Mouse (Mus musculus) stomach, embryonic 16.5 days (tissue): ENCODE data around the gene Tmem132d. TPM values are rescaled to one million over a fixed set of nuclear protein-coding genes. Genes with fewer than 3 reads are reported as not detected.

Source experiments
- ATAC-seq: fragments of 200-750 bp; cut with Nextera tagmentation; 2 replicates; pipeline ENCODE4 v1.8.0; 2017; ENCODE audit warnings: moderate number of reproducible peaks, moderate TSS enrichment; ENCODE audit not compliant: insufficient read depth, low FRiP score
- H3K27ac ChIP-seq: fragments of 300-500 bp; sonication (generic); 2 replicates; pipeline ENCODE4 v1.5.1; 2014; ENCODE audit warnings: low read length
- H3K27me3 ChIP-seq: fragments of 300-500 bp; sonication (generic); 2 replicates; pipeline ENCODE4 v1.6.1; 2014; ENCODE audit warnings: low read length, control low read depth, mixed read lengths; ENCODE audit not compliant: control insufficient read depth, insufficient read depth
- H3K36me3 ChIP-seq: fragments of 300-500 bp; sonication (generic); 2 replicates; pipeline ENCODE4 v1.6.1; 2014; ENCODE audit warnings: low read length; ENCODE audit not compliant: control insufficient read depth, insufficient read depth
- H3K4me1 ChIP-seq: fragments of 300-500 bp; sonication (generic); 2 replicates; pipeline ENCODE4 v1.6.1; 2014; ENCODE audit warnings: low read length, control low read depth, mixed read lengths; ENCODE audit not compliant: control insufficient read depth, insufficient read depth
- H3K4me2 ChIP-seq: fragments of 300-500 bp; sonication (generic); 2 replicates; pipeline ENCODE4 v1.6.1; 2014; ENCODE audit warnings: low read depth, low read length, mixed read lengths
- H3K4me3 ChIP-seq: fragments of 300-500 bp; sonication (generic); replicated peaks from 2 replicates; pipeline ENCODE4 v1.5.1; 2014; ENCODE audit warnings: mild to moderate bottlenecking, low read length
- H3K9ac ChIP-seq: fragments of 300-500 bp; sonication (generic); 2 replicates; pipeline ENCODE4 v1.6.1; 2014; ENCODE audit warnings: low read length
- H3K9me3 ChIP-seq: fragments of 300-500 bp; sonication (generic); replicated peaks from 2 replicates; pipeline ENCODE4 v1.6.1; 2016; ENCODE audit warnings: low read length, control low read depth; ENCODE audit not compliant: control insufficient read depth
- WGBS: fragments of 180-500 bp; shearing (Covaris S2); extraction: QIAGEN DNeasy Blood & Tissue Kit; methylation state at CpG from one replicate; pipeline ENCODE4 v1.1.7; 2014; 5-methylcytosine and 5-hydroxymethylcytosine counted together
- polyA plus RNA-seq: library from polyadenylated mRNA; unstranded; fragments of >200 nt; fragmentation: Nextera tagmentation; extraction: Ambion mirVana; gene quantifications from 2 replicates; pipeline ENCODE4 v1.2.1, GENCODE M21; 2015

The Tmem132d gene
- polyA plus RNA-seq, 1 experiment from 2014 or later: 0.06 TPM

DNA sequence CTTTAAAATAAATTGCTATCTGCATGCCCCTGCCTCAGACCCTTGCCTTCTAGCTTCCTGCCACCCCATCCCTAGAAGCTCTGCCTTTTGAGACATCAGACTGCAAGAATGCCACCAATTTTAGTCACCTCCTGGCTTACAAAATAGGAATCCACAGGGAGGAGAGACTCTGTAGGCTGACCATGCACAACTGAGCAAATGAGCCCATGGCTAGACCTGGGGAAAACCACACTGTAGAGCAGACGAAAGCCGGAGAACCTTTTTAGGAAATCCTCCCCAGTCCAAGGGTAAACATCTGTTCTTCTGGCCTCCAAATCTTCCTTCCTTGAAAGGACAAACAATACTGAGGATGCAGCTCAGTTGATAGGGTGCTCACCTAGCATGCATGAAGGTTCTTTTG, 130.5 kb downstream of the Tmem132d start:
- no peaks in the 10 kb centered on the region for H3K27me3 ChIP-seq
- H3K9me3 ChIP-seq: no peaks in the 10 kb centered on the region
- no peak overlapping the region for H3K9ac ChIP-seq
- H3K27ac ChIP-seq: no peak overlapping the region
- no peaks in the 10 kb centered on the region for H3K4me1 ChIP-seq
- no peak overlapping the region for H3K4me3 ChIP-seq
- 60% methylated on average over 2 of the region's 2 CpGs for WGBS
- H3K36me3 ChIP-seq: no peaks in the 10 kb centered on the region
- no peak overlapping the region for H3K4me2 ChIP-seq
- no peak for ATAC-seq

DNA sequence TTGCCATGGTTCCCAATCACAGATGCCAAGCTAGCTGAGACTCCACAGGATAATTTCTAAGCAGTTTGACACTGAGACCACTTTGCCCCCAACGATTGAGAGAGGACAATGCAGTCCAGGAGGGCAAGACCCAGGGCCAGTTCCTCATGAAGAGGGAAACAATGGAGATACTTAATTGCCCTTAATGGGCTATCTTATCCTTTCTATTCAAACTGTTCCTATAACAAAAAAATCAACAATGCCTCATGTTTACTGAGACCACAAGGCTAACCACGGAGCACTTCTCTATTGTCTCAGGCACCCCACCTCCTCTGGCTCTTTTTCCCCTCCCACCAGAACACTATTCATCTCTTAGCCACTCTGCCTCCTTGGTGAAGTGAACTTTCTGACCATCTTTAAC, 141.7 kb downstream of the Tmem132d start:
- H3K36me3 ChIP-seq: no peaks in the 10 kb centered on the region
- 45% methylated on average over 2 of the region's 2 CpGs for WGBS
- H3K4me1 ChIP-seq: no peaks in the 10 kb centered on the region
- H3K9ac ChIP-seq: no peak overlapping the region
- no peak for ATAC-seq
- H3K27me3 ChIP-seq: no peaks in the 10 kb centered on the region
- no peak overlapping the region for H3K4me3 ChIP-seq
- no peaks in the 10 kb centered on the region for H3K9me3 ChIP-seq
- no peak overlapping the region for H3K4me2 ChIP-seq
- no peak overlapping the region for H3K27ac ChIP-seq

DNA sequence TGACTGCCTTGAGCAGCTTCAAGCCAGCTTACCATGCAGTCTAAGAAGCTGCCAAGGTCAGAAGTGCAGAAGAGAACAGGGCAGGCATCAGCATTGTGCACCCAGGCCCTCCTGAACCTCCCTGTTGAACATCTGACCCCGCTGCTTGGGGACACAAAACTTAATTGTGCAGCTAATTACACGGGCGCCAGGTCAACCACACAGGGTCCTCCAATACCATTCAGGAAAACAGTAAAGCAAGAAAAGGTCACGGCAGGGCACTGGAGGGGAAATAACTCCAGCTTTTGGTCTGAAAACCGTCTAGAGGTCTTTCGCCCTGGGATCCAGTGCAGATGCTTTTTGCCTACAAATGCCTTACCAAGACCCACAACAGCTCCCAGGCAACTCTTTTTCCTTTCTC, 159.6 kb downstream of the Tmem132d start:
- no peaks in the 10 kb centered on the region for H3K4me1 ChIP-seq
- ATAC-seq: no peak

DNA sequence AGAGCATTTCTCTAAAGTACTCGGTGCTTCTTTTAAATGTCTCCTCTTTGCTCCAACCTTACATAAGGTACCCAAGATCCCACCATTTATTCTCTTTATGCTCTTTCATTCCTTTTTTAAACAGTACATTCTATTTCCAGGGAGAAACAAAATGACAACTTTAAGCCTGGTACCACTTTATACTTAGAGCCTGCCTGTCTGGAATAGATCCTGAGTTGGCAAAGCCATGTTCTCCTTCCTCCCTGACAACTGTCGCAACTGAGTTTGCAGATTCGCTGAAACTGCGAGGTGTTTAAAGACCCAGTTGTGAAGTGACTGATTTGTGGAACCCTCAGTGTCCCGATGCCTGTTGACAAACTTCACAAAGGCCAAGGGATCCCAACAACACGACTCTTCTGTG, 165.5 kb downstream of the Tmem132d start:
- no peak overlapping the region for H3K4me3 ChIP-seq
- 86% methylated on average over 6 of the region's 6 CpGs for WGBS
- H3K4me1 ChIP-seq: no peaks in the 10 kb centered on the region
- no peaks in the 10 kb centered on the region for H3K36me3 ChIP-seq
- no peak overlapping the region for H3K4me2 ChIP-seq
- no peaks in the 10 kb centered on the region for H3K9me3 ChIP-seq
- H3K9ac ChIP-seq: no peak overlapping the region
- no peaks in the 10 kb centered on the region for H3K27me3 ChIP-seq
- no peak for ATAC-seq
- no peak overlapping the region for H3K27ac ChIP-seq

More for the DNA sequence above, 159.6 kb downstream of the Tmem132d start:
- no peak overlapping the region for H3K4me2 ChIP-seq
- H3K36me3 ChIP-seq: no peaks in the 10 kb centered on the region
- no peak overlapping the region for H3K4me3 ChIP-seq
- no peaks in the 10 kb centered on the region for H3K27me3 ChIP-seq
- H3K9me3 ChIP-seq: no peaks in the 10 kb centered on the region
- 67% methylated on average over 6 of the region's 6 CpGs for WGBS
- no peak overlapping the region for H3K9ac ChIP-seq
- no peak overlapping the region for H3K27ac ChIP-seq

DNA sequence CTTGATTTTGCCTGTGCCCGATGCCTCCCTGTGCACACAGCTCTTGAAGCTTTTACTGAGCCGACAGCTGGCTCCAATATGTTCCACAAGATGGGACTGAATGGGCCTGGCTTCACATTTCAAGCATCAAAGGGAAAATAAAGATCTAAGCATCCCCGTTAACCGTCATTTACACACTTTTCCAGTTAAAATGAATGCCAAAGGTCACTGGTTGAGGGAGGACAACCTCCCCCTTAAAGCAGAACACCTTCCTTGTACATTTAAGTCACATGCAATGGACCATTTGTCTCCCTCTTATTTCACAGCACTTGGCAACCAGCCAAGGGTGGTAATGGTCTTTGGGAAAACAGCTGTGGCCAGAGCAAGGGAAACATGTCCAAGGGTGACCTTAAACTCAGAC, 188.7 kb downstream of the Tmem132d start:
- no peak overlapping the region for H3K4me2 ChIP-seq
- H3K27me3 ChIP-seq: no peaks in the 10 kb centered on the region
- no peak overlapping the region for H3K4me3 ChIP-seq
- H3K27ac ChIP-seq: no peak overlapping the region
- no peak for ATAC-seq
- WGBS: 45% methylated on average over 4 of the region's 4 CpGs
- H3K36me3 ChIP-seq: no peaks in the 10 kb centered on the region
- no peaks in the 10 kb centered on the region for H3K4me1 ChIP-seq
- H3K9ac ChIP-seq: no peak overlapping the region
- no peaks in the 10 kb centered on the region for H3K9me3 ChIP-seq

DNA sequence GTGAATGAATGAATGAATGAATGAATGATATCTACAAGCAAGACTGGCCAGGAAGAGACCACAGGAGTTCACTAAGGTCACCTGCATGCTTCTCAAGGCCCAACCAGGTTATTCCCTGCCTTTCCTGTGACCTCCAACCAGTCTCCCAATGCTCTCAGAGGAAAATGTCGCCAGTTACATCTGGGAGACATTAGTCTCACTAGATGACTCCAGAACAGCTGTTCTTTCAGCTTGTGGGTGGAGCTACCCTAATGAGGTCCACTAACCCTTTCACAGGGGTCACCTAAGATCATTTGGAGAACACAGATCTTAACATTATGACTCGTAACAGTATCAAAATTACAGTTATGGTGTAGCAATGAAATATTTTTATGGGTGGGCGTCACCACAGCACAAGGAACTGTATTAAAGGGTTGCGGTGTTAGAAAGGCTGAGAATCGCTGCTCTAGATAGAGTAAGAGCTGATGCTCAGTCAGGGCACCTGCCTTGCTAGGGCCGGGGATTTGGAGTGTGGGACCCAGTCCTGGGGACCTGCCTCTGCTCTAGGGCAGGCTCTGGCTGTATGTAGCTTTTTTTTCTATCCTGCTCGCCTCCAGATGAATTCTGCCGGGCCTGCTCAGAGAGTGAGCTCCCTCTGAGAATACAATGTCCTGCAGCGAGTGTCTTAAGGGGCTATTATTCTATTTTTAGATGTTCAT, 196.1 kb downstream of the Tmem132d start:
- no peak overlapping the region for H3K27ac ChIP-seq
- no peaks in the 10 kb centered on the region for H3K9me3 ChIP-seq
- no peaks in the 10 kb centered on the region for H3K36me3 ChIP-seq
- no peaks in the 10 kb centered on the region for H3K4me1 ChIP-seq
- no peak overlapping the region for H3K4me2 ChIP-seq
- H3K27me3 ChIP-seq: no peaks in the 10 kb centered on the region
- H3K4me3 ChIP-seq: no peak overlapping the region
- WGBS: 60% methylated on average over 9 of the region's 9 CpGs
- no peak for ATAC-seq
- no peak overlapping the region for H3K9ac ChIP-seq

DNA sequence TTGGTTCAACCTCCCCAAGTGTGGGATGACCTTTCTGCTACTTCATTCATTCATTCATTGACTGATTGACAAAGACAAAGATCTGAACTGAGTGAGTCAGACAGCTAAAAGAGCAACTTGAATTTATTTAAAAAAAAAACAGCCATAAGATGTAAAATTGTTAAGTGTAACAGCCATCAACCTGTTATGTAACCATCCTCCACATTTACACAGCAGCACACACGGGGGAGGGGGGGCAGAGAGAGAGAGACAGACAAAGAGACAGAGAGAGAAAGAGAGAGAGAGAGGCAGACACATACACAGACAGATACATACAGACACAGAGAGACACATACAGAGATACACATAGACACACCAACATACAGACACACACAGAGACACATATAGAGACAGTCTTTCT, 197.3 kb downstream of the Tmem132d start:
- H3K27ac ChIP-seq: no peak overlapping the region
- H3K4me3 ChIP-seq: no peak overlapping the region
- no peak overlapping the region for H3K9ac ChIP-seq
- H3K36me3 ChIP-seq: no peaks in the 10 kb centered on the region
- no peaks in the 10 kb centered on the region for H3K27me3 ChIP-seq
- H3K9me3 ChIP-seq: no peaks in the 10 kb centered on the region
- no peak overlapping the region for H3K4me2 ChIP-seq
- no peaks in the 10 kb centered on the region for H3K4me1 ChIP-seq
- WGBS: 46% methylated on average over 1 of the region's 1 CpGs
- no peak for ATAC-seq

DNA sequence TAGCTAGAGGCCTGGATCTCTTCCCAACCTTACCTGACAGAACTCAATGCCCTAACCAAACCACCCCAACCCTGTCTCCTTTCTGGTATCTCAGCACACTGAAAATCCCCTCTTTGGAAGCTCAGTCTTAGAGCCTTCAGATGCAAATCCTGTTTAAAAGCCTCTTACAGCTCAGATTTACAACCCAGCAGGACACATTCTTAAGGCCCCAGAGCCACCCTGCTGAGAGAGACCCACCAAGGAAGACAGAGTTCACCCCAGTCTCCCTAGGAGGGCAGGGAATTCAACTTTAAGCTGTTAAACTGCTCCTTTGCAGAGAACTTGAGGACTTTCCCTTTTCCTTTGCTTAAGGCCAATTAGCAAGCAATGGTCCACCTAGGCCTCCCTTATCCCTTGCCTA, 199.8 kb downstream of the Tmem132d start:
- ATAC-seq: no peak
- Histone ChIP-seq H3K4me1 (no peaks in the 10 kb centered on the region), H3K4me2 (no peak overlapping the region), H3K9ac (no peak overlapping the region), H3K4me3 (no peak overlapping the region), H3K9me3 (no peaks in the 10 kb centered on the region), H3K27ac (no peak overlapping the region), H3K27me3 (no peaks in the 10 kb centered on the region), H3K36me3 (no peaks in the 10 kb centered on the region)

DNA sequence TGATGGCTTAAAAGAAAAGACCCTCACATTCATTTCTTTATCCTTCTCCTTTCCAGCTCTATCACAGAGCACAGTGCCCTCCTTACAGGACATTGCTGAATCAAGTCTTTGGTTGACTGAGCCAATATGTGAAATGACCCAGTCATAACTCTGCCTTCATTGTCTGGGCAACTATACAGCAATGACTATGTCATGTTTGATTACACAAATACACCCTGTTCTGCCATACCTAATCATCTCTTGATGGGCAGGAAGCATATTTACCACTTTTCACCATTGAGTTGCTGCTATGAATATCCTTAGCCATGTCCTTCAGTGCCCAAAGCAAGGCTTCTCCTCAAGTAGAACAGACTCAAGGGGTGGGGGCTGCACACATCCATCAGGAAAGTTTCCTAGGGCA, 214.6 kb downstream of the Tmem132d start:
- no peaks in the 10 kb centered on the region for H3K27me3 ChIP-seq
- ATAC-seq: no peak
- no peaks in the 10 kb centered on the region for H3K36me3 ChIP-seq
- H3K27ac ChIP-seq: no peak overlapping the region
- H3K4me3 ChIP-seq: no peak overlapping the region
- H3K4me2 ChIP-seq: no peak overlapping the region
- H3K9me3 ChIP-seq: no peaks in the 10 kb centered on the region
- H3K9ac ChIP-seq: no peak overlapping the region
- no peaks in the 10 kb centered on the region for H3K4me1 ChIP-seq

DNA sequence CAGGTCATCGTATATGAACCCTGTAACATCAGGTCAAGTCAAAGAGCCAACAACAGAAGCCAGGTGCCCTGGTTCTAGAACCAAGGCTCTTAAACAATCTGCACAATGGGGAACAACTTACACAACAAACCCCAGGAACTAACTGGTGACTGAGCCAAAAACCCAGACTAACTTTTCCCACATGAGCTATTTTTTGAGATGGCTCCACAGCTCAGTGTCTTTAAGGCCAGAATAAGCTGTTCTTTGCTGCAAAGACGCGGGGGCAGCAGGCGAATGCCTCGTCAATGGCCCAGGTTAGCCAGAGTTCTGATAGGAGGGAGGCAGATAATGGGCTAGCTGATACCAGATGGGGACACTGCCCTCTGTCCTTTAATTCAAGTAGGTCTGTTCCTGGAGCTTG, 221.8 kb downstream of the Tmem132d start:
- H3K4me2 ChIP-seq: no peak overlapping the region
- no peaks in the 10 kb centered on the region for H3K4me1 ChIP-seq
- H3K27ac ChIP-seq: no peak overlapping the region
- H3K36me3 ChIP-seq: no peaks in the 10 kb centered on the region
- 77% methylated on average over 5 of the region's 5 CpGs for WGBS
- H3K9ac ChIP-seq: no peak overlapping the region
- H3K27me3 ChIP-seq: no peaks in the 10 kb centered on the region
- ATAC-seq: no peak
- H3K4me3 ChIP-seq: no peak overlapping the region
- no peaks in the 10 kb centered on the region for H3K9me3 ChIP-seq
